Mouse (Mus musculus) hematopoietic multipotent progenitor cell, adult 10-12 weeks (in vitro differentiated cells): ENCODE measurements around the gene Pecam1. TPM values are rescaled to one million over a fixed set of nuclear protein-coding genes. Genes with fewer than 3 reads are reported as not detected.

ENCODE experiments used
- polyA plus RNA-seq: library from polyadenylated mRNA; stranded (reverse); fragments of >175 nt; gene quantifications from 2 replicates; pipeline ENCODE4 v1.2.3, GENCODE M21; 2012; ENCODE audit warnings: low replicate concordance

Pecam1 gene
- 10.4 and 15.9 TPM in 2 replicates for polyA plus RNA-seq

GRCm38 (mm10) chr11:106750121-106750751 is at the start of gene Pecam1:
Gene Pecam1, minus strand, starts transcription at chr11:106750628.

GRCm38 (mm10) chr11:106788775-106789459 is 38.5 kb upstream of the Pecam1 start, which contains the start of the genes Ddx5 and Cep95:
Gene Ddx5, minus strand, starts transcription at chr11:106789185.
Gene Cep95, plus strand, starts transcription at chr11:106789252.

GRCm38 (mm10) chr11:106779388-106780088 is 29.1 kb upstream of the Pecam1 start, which contains the start of gene Polg2:
Gene Polg2, minus strand, starts transcription at chr11:106779537.

GRCm38 (mm10) chr11:106751039-106752018 is 901 bp upstream of the Pecam1 start, which contains the start of gene Milr1:
Gene Milr1, plus strand, starts transcription at chr11:106751226.

GRCm38 (mm10) chr11:106612961-106613637 is 137.3 kb downstream of the Pecam1 start, which contains the start of gene Tex2:
Gene Tex2, minus strand, starts transcription at chr11:106613423.

Other genes starting within 250 kb of the Pecam1 start
- 7.8 and 8.2 TPM in 2 replicates for gene Tex2, start 137.2 kb downstream of the Pecam1 start, polyA plus RNA-seq
- 0.78 and 1.8 TPM in 2 replicates for gene Milr1, start 598 bp upstream of the Pecam1 start, polyA plus RNA-seq
- 3.7 and 4.1 TPM in 2 replicates for gene Polg2, start 28.9 kb upstream of the Pecam1 start, polyA plus RNA-seq
- gene Ddx5, start 38.6 kb upstream of the Pecam1 start, polyA plus RNA-seq, result 3,300 and 9,073 TPM in 2 replicates
- gene Cep95, start 38.6 kb upstream of the Pecam1 start, polyA plus RNA-seq, result 1.6 and 4.7 TPM in 2 replicates
- gene Smurf2, start 170.1 kb upstream of the Pecam1 start, polyA plus RNA-seq, result 6.0 and 7.6 TPM in 2 replicates
- 1.7 and 4.2 TPM in 2 replicates for gene Kpna2, start 248.9 kb upstream of the Pecam1 start, polyA plus RNA-seq